Mouse (Mus musculus) yolk sac, embryonic 10.5 days (tissue): Measurements from ENCODE around the gene Ddx31.
A peak's percentile ranks its signal among the peaks of the same experiment; 100 is the strongest.

Source experiments
- DNase-seq: peaks from one replicate; pipeline ENCODE4 v3.0.0-alpha.2; 2017; ENCODE audit warnings: low spot score

The Ddx31 gene

DNA sequence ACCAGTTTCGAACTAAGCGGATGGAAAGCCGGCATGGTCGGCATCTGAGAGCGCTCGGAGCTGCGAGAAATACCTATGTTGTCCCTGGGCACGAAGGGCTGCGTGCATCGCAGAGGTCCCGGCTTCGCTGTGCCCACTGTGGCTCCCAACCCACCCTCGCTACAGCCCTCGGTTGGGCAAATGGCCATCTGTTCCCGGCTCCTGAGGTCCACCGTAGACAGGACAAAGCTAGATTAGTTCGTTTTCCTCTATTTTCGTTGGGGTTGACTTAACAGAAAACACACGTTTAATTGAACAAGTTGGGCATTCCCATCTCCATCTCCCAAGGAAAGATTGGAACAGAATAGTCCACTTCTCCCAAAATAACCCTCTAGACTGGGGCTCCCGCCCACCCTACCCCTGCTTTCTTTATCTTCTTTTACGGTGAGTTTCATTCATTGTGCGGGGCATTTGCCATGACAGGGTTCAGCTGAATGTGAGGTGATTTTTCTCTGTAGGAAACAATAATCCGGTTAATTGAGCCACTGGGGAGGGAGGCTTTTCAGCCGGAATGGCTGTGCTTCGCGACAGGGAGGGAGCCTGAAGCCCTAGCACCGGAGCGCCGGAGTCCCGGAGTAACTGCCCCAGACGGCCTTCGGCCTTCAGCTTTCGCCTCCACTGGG lies 72.0 kb downstream of the Ddx31 start:
- no peak for DNase-seq

DNA sequence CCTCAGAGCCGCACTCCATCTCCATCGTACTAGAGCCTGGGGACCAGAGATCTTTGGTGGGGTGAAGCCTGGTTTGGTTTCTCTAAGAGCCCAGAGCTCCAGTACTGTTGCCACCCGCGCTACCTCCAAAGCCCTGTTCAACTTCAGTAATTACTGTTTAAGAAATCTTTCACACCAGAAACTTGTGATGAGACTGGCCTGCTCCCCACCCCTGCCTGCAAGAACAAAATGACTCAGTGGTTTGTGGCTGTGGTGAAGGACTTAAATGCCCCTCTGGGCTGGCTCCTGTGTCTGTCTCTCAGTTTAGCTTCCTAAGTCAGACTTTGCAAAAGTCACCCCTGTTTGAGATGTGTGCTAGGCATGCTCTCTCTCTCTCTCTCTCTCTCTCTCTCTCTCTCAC lies 72.8 kb downstream of the Ddx31 start:
- no peak for DNase-seq

DNA sequence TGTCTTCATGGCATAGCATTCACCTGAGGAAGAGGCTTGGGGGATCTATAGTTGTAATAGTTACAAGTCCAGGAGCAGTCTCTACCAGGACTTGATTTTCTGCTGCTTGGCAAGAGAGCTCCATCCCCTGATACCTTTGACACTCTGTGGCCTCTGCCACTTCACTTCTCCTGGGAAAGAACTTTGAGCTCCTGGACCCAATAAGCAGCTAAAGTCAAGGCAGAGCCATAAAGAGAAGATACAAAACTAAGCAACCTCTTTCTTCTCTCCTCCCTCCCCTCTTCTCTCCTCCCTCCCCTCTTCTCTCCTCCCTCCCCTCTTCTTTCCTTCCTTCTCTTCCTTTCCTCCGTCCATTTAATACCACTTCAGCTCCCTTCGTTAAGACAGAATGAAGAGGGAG lies 73.9 kb downstream of the Ddx31 start:
- no peak for DNase-seq

DNA sequence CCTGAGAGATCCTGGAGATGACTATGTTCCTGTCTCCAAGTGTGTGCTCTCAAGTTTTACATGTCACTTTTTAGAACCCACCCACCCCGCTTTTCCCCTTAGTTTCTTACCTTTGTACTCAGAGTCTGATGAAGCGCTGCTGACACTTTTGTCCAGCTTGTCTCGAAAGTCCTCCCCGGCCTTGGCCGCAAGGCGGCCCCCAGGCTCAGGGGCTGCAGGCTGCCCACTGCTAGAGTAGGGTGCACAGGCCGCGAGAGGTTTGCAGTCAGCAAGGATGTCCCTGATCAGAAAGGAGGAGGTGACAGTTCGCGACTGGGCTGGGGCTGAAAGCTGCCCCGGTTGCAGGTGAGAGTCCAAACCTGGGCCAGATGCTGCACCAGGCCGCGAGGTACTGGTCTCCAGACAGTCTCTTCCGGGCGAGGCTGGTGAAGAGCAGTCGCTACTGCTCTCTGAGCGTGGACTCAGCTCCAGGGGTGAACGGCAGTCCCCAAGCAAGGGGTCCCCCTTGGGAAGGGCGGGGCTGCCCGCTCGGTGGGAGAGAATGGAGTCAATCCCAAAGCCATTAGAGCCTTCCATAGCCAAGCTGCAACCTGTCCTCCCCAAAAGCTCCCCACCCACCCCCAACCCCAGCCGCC lies 75.0 kb downstream of the Ddx31 start:
- DNase-seq = no peak

DNA sequence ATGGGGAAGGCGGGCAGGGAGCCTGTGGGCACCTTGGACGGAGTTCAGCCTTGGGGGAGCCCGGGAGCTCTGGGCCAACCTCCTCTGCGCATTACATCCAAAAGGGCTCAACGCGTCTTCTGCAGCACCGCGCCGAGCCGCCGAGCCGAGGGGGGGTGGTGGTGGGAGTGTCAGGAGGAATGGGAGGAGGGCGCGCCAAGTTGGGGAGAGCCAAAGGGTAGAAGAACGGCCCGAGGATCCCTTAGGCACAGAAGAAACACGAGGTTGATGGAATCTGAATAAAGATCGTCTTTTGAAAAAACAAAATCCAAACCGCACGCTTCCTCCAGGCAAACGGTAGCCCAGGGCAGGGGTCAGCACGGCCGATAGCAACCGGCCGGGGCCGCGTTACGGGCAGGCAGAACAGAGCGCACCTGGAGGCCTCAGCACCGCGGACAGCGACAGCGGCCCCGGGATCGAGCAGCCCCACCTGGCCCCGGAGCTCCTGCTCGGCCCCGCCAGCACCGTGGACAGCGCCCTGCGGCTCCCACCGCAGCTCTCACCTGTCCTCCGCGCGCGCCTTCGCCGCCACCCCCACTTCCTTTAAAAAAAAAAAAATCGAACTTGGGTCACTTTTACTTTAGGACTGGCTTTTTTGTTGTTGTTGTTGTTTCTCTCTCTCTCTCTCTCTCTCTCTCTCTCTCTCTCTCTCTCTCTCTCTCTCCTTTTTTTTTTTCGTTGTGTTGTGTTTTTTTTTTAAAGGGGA lies 75.7 kb downstream of the Ddx31 start:
- DNase-seq = peak; percentile 84

DNA sequence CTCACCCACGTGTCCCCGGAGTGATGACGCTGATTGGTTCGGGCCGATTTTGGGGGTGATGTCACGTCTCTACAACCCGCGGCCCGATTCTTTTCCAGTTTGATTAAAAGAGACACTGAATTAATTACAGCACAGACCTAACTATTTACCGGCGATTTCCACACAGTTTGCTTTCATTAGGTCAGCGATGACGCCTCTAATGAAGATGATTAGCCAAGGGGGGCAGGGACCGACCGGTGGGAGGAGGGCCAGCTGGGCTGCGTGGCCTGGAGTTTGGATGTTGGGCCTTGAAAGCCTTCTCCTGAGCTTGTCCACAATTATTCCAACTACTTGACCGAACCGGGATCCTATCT lies 76.3 kb downstream of the Ddx31 start, which contains the start of gene Barhl1:
TSS of gene Barhl1 (minus strand) at position 156 of the 353 bp plus-strand sequence.
- DNase-seq = no peak

DNA sequence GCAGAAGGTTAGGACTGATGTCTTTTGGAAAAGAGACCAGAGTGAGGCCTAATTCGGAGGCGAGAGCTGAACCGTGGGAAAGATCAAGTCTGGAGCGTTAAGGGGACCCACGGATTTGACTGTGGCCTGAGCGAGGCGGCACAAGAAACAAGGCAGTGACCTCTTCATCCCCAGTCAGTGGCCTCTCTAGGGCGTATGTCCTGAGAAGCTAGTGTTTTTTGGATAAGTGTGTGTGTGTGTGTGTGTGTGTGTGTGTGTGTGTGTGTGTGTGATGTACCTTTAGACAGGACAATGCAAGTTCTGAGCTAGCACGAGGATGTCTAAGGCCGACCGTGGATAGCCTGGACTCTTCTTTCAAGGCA lies 76.9 kb downstream of the Ddx31 start:
- no peak for DNase-seq

DNA sequence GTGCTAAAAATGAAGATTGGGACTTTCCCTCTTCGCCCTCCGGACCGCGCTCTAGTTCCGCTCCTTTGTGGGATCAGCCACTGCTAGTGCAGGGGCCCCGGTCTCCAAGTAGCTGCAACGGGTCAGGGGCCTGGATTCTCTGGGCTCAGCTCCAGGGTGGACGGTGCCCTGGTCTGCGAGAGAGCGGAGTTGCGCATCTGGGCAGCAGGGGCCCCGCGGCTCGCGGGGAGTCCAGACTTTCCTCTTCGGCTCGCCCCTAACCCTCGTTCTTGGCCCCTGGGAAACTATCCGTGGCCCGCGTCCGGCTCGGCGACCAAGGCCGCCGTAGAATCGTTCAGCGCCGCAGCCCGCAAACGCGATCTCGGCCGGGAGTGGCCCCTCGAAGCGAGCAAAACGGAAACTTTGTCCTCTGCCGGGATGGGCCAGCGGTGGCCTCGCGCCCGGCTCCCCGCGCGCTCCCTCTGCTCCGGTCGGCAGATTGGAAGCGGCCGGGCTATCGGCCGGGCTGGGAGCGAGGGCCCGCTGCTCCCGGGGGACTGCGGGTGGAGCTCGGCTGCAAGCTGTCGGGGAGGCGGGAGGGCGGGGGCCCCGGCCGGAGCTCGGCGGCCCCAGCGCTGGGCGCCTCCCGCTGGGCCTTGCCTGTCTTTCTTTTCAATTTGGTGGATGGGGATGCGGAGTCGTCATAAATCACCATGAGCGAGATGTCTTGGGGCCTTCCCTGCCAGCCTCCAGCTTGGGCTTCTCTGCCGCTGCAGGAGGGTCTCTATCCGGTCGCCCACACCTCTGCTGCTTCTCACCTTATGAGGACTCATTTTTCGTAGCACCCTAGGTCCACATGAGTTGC lies 77.5 kb downstream of the Ddx31 start:
- DNase-seq = no peak

DNA sequence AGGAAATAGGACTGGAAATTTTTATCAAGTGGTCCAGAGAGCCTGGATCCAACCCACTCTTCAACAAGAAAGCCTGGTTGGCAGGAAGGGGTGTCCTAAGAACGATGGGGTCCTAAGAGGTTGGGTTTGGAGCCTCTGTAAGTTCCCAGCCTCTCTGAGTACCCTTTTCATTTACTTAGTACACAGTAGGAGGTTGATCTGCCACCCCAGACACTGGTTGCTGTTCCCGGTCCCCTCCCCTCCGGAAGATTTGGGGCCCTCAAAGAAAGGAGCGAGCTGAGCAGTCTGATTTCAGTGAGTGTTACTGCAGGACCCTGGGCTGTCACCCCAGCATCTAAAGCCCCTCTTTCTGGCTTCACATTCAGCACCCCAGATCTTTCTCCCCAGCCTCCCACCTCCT lies 78.8 kb downstream of the Ddx31 start:
- DNase-seq = no peak

DNA sequence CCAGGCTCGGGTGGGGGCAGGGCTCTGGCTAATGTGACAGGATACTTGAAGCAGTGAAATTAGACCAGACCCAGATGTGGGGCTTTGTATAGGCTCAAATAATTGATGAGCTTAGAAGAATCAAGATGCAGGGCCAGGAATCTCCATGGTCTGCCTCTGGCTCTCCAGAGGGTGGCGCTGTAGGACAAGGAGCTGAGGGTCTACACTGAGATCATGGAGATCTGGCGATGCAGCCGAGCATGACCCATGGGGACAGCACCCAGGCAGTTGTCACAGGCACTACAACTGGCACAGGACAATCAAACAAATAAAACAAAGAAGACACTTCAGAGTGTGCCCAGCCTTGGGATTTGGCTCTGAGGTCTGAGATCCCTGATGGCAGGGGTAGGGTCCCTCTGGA lies 83.7 kb downstream of the Ddx31 start:
- DNase-seq = no peak

DNA sequence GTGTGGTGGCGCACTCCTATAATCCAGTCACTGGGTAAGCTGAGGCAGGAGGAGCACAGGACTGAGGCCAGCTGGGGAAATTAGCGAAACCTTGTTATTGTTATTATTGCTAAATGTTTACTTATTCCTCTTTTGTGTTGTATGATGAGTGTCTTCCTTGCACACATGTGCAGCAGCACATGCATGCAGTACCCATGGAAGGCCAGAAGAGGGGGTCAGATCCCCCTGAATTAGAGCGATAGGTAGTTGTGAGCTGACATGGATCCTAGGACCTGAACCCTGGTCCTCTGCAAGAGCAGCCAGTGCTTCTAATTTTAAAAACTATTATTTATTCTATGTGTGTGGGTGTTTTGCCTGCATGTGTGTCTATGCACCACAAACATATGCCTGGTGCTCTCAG lies 90.4 kb downstream of the Ddx31 start:
- DNase-seq = no peak

DNA sequence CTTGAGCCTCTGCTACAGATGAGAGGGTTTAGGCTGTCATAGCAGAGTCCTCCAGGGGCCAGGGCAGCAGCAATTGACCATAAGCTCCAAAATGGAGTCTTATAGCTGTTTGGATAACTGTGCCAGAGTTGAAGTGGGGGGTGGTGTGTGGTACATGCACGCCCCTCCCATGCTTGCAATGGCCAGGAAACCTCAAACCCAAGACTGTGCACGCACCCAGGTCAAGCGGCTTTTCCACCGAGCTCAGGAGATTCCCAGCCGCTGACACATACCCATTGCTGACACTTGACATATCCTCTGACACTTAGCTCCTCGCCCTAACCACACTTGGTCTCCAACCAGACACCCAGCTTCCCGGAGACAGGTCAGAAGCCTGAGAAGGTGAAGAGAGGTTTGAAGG lies 98.8 kb downstream of the Ddx31 start:
- DNase-seq = no peak

DNA sequence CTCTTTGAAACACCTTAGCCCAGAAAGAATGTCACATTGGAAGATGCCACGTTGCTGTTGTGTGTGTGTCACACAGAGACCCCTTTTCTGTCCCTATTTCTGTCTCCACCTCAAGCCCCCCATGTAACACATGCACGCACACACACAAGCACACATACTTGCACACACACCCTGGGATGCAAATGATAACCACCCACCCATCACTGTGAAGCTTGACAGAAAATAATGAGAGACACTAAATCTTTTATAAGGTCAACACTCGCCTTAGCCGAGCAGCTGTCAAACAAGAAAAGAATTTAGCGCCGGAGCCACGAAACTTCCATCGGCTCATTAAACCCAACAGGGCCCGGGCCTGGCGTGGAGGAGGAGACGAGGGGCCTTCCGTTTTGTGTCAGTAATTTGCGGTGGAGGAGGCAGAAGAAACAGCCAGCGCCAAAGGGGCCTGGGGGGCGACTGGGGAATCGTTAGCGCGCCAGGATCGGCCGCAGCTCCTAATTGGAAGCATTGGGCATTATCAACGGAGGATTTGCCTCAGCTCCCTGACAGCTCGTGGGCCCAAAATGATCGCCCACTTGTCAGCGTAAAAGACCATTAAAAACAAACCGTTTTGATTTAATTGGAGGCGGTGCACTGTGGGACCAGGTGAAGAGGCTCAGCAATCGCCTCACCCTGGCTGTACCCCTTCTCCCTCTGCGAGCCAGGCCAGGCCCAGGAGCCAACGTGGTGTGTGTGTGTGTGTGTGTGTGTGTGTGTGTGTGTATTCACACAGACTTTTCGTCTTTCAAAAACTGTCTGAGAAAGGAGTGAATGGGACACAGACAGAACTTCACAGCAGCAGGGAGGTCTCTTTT lies 103.7 kb downstream of the Ddx31 start:
- no peak for DNase-seq

DNA sequence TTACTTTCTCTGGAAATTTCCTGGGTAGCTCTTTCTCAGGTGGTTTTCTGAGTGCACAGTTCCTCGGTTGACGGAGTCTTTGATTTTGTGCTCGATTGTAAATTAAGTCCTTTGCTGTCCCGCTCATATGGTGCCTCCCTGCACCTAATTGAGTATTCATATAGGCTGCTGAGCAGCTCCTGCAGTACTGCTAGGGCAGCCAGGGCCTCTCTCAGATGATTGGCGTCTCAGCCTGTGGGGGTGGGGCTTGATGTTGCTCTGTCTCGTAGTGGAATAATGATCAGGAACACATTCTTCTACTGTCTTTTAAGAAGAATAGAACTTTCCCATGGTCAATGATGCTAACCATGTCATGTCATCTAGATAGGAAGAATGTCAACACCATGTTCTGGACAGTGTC lies 105.2 kb downstream of the Ddx31 start:
- no peak for DNase-seq

DNA sequence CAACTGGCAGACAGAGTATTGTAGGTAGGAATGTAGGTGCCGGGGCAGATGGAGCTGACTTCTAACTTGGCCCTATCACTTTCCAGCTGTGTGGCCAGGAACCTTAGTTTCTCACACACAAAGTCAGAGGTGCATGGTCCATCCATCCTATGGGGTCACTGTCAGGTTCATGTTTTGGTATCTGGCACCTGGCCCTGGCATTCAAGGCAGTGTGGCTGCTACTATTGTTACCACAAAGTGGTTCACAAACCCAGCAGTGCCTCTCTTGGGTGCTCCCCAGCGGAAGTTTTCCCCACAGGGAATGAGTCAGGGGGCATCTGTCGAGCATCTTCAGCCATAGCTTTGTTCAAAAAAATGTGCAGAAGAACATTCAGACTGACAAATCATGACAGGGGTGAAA lies 106.1 kb downstream of the Ddx31 start:
- DNase-seq = no peak

DNA sequence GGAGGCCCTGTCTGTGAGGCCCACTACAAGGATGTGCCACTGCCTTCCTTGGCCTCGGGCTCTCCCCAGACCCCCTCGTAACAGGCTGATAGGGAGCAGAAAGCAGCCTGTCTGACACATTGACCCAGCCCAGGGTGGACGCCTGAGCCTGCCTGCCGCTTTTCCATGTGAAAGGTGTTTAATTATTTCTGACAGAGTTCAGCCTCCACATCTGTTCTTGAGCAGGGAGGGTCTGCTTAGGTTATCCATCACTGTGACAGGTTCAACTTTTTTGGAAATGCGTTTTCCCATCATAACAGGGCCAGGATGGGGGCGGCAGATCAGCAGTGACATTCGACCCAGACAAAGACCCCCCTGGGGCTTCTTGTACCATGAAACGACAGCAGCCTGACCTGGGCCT lies 112.8 kb downstream of the Ddx31 start:
- peak; percentile 7 for DNase-seq

DNA sequence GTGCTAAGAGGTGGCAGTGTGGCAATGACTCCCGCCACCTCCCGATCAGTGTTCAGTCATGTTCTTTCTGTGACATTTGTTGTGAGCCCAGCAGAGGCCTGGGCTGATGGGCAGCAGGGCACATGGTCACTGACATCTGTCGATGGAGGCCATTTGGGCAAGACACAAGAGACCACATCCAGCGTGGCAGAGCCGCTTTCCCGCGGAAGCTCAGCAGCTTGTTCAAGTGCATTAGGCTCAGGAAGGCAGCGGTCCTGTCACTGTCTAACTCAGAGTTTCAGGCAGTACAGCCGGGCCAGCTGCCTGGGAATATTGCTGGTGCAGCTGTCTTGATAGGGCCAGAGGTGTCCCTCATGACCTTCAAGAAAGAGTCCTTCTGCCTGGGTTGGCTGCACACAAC lies 114.4 kb downstream of the Ddx31 start:
- no peak for DNase-seq
